Mouse (Mus musculus) neural tube, embryonic 11.5 days (tissue): Measurements from ENCODE around the gene Cmbl. TPM values are rescaled to one million over a fixed set of nuclear protein-coding genes. Genes with fewer than 3 reads are reported as not detected.
A peak's percentile ranks its signal among the peaks of the same experiment; 100 is the strongest.

Experiments
- ATAC-seq: fragments of 200-750 bp; cut with Nextera tagmentation; 2 replicates; pipeline ENCODE4 v1.8.0; 2017; ENCODE audit warnings: moderate number of reproducible peaks, mild to moderate bottlenecking, moderate TSS enrichment, moderate library complexity; ENCODE audit not compliant: insufficient read depth, low FRiP score, low TSS enrichment
- DNase-seq: peaks from one replicate; pipeline ENCODE4 v3.0.0-alpha.2; 2015; ENCODE audit warnings: low spot score
- H3K27ac ChIP-seq: fragments of 300-500 bp; sonication (generic); 2 replicates; pipeline ENCODE4 v1.5.1; 2014; ENCODE audit warnings: low read depth, mild to moderate bottlenecking, low read length
- H3K27me3 ChIP-seq: fragments of 300-500 bp; sonication (generic); 2 replicates; pipeline ENCODE4 v1.6.1; 2014; ENCODE audit warnings: mild to moderate bottlenecking, low read length, mixed read lengths; ENCODE audit not compliant: control insufficient read depth, insufficient read depth
- H3K36me3 ChIP-seq: fragments of 300-500 bp; sonication (generic); 2 replicates; pipeline ENCODE4 v1.6.1; 2014; ENCODE audit warnings: mild to moderate bottlenecking, low read length, moderate library complexity, mixed read lengths; ENCODE audit not compliant: control insufficient read depth, insufficient read depth
- H3K4me1 ChIP-seq: fragments of 300-500 bp; sonication (generic); 2 replicates; pipeline ENCODE4 v1.6.1; 2014; ENCODE audit warnings: low read length, mixed read lengths; ENCODE audit not compliant: control insufficient read depth, insufficient read depth
- H3K4me2 ChIP-seq: fragments of 300-500 bp; sonication (generic); 2 replicates; pipeline ENCODE4 v1.6.1; 2014; ENCODE audit warnings: low read depth, mild to moderate bottlenecking, moderate library complexity
- H3K4me3 ChIP-seq: fragments of 300-500 bp; sonication (generic); 2 replicates; pipeline ENCODE4 v1.5.1; 2014; ENCODE audit warnings: low read depth, low read length
- H3K9ac ChIP-seq: fragments of 300-500 bp; sonication (generic); 2 replicates; pipeline ENCODE4 v1.6.1; 2014; ENCODE audit warnings: mild to moderate bottlenecking, low read length
- H3K9me3 ChIP-seq: fragments of 300-500 bp; sonication (generic); 2 replicates; pipeline ENCODE4 v1.6.1; 2016; ENCODE audit warnings: low read length; ENCODE audit not compliant: control insufficient read depth
- WGBS: fragments of 180-500 bp; shearing (Covaris S2); extraction: QIAGEN DNeasy Blood & Tissue Kit; methylation state at CpG from one replicate; pipeline ENCODE4 v1.1.7; 2014; 5-methylcytosine and 5-hydroxymethylcytosine counted together
- polyA plus RNA-seq: library from polyadenylated mRNA; unstranded; fragments of >200 nt; fragmentation: Nextera tagmentation; extraction: Ambion mirVana; gene quantifications from 2 replicates; pipeline ENCODE4 v1.2.1, GENCODE M21; 2014

The Cmbl gene
- polyA plus RNA-seq, 1 experiment from 2014 or later: 2.2 TPM

DNA sequence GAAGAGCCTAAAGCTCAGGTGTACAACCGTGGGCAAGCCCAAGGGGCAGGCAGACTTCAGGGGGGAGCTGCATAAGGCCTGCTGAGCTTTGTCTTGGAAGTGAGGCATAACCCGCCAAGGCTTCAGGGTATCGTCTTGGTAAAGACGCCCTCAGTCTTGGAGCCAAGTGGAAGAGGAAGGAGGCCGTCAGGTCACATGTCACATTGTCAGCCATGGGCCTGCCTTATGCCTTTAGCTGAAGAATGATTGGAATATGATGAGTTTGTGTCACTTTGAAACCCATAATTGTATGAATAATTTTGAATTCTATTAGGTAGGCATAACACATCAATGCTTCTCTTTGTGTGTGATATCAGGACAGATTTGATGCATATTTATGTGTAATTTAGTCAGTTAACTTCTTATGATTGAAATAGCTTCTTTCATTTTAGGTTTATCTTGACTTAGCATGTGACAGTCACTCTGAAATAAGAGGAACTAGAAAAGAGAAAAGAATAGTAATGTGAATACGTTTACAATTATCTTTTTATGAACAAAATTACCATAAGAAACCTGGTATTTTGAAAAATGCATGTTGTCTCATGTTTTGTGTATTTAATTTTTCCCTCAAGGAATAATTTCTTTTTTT lies 48.8 kb downstream of the Cmbl start:
- H3K4me1 ChIP-seq: no peaks in the 10 kb centered on the region
- peaks cover 7% of the 10 kb centered on the region for H3K36me3 ChIP-seq
- WGBS: 89% methylated on average over 6 of the region's 6 CpGs

DNA sequence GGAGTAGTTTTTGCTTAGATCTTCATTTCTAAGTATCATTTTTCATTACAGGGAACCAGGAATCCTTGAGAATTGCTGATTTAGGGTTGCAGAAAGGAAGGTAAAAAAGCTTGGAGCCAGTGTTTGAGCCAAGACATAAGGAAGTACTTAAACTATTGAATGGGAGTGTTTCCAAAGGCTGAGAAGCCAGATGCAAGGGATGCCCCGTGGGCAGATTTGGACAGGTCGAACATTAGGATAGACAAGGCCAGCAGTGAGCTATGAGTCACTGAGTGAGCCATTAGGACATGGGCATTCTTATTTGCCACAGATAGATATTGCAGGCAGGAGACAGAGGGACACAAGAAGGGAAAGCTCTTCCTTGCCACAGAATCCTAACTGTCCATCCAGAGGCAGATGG lies 49.5 kb downstream of the Cmbl start:
- Histone ChIP-seq H3K4me2 (no peak overlapping the region), H3K36me3 (peaks cover 7% of the 10 kb centered on the region), H3K27ac (no peak overlapping the region), H3K9ac (no peak overlapping the region), H3K4me1 (no peaks in the 10 kb centered on the region), H3K4me3 (no peak overlapping the region), H3K9me3 (no peaks in the 10 kb centered on the region), H3K27me3 (no peaks in the 10 kb centered on the region)
- no peak for ATAC-seq
- DNase-seq: peak; percentile 7
- 85% methylated on average over 2 of the region's 2 CpGs for WGBS

More for the DNA sequence above, 48.8 kb downstream of the Cmbl start:
- Histone ChIP-seq H3K4me2 (no peak overlapping the region), H3K4me3 (no peak overlapping the region), H3K27me3 (no peaks in the 10 kb centered on the region), H3K9me3 (no peaks in the 10 kb centered on the region), H3K9ac (no peak overlapping the region), H3K27ac (no peak overlapping the region)
- no peak for ATAC-seq
- DNase-seq: peak; percentile 1

DNA sequence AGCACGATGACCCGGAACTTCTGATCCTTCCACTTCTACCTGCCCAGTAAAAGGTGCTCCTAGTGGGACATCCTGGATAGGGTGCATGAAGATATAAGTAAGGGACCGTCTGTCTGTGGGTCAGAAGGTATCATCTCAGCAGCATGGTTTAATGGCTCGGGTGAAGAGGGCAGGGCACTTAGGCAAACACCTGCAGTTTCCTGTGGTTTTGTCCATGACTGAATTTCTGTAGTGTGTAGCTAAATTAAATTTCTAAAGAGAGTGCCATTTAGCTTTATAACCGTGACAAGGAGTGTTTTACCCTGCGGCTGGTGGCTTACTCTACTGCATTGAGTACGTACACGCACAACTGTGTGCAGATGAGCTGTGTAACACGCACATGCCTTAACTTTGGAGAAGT lies 52.1 kb downstream of the Cmbl start:
- H3K4me3 ChIP-seq: no peak overlapping the region
- H3K27me3 ChIP-seq: no peaks in the 10 kb centered on the region
- H3K36me3 ChIP-seq: peaks cover 7% of the 10 kb centered on the region
- no peaks in the 10 kb centered on the region for H3K4me1 ChIP-seq
- 94% methylated on average over 9 of the region's 9 CpGs for WGBS
- H3K9me3 ChIP-seq: no peaks in the 10 kb centered on the region
- no peak overlapping the region for H3K4me2 ChIP-seq
- no peak overlapping the region for H3K9ac ChIP-seq
- DNase-seq (peak; percentile 1), ATAC-seq (no peak)
- no peak overlapping the region for H3K27ac ChIP-seq

DNA sequence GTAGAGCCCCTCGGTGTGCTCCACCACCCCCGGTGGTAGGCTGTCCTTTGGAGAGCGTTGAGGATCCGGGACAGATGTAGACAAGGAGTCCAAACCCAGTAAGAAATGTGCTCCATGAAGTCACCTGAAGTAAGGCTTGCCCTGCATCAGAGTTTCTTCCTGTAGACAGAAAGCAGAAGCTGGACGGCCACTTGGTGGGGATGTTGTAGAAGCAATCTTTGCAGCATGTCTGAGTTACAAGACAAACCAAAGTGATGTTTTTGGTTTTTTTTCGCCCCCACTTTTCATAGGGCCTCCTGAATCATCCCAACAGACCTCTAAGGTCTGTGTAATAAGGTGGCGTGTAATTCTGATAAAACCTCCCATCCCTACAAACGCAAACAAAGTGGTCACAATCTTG lies 54.3 kb downstream of the Cmbl start:
- Histone ChIP-seq H3K9ac (no peak overlapping the region), H3K27me3 (no peaks in the 10 kb centered on the region), H3K4me1 (no peaks in the 10 kb centered on the region), H3K4me2 (no peak overlapping the region), H3K27ac (no peak overlapping the region), H3K9me3 (no peaks in the 10 kb centered on the region), H3K4me3 (no peak overlapping the region), H3K36me3 (peaks cover 7% of the 10 kb centered on the region)
- ATAC-seq (no peak), DNase-seq (peak; percentile 9)
- 98% methylated on average over 8 of the region's 8 CpGs for WGBS

DNA sequence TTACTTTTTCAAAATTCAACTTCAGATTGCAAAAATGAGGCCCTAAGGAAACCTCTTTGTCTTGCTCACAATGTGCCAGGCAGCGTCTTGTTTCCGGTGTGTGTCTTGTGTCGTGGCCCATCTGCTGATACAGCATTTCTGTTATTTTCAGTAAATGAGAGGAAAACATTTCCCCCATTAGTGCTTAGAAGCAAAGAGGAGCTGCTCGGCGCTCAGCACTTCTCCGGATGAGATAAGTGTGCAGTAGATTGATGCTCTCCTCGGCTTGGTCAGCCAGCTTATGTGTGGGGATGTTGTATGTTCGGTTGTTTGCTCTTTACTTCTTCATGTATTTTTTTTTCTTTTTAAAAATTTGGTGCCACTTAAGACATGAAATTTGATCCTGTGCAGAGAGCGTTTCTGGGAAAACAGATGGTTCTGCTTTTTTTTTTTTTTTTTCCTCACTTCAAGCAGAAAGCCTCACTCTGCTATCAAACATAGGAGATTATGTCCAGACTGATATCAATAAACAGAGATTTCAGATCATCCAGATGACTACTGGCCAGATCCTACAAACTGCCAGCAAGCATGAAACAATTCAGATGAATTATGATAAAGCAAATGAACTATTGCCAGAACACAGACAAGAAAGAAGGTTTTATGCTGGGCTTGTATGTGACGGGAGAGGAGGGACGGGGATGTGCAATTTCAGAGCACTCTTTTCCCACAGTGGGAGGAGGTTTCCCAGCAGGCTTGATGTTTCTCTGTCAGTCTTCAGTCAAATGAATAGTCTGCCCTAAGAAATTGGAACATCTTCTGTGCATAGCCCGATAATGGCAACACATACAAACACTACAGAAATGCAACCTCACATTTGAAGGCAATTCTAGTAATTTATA lies 62.3 kb downstream of the Cmbl start:
- DNase-seq (no peak), ATAC-seq (no peak)
- H3K27me3 ChIP-seq: no peaks in the 10 kb centered on the region
- H3K9me3 ChIP-seq: no peaks in the 10 kb centered on the region
- no peak overlapping the region for H3K4me2 ChIP-seq
- no peaks in the 10 kb centered on the region for H3K4me1 ChIP-seq
- 66% methylated on average over 12 of the region's 12 CpGs for WGBS
- H3K4me3 ChIP-seq: no peak overlapping the region
- H3K27ac ChIP-seq: 0 out of 2 replicates have a peak overlapping the region, but pooled peaks have one; percentile 44
- no peak overlapping the region for H3K9ac ChIP-seq
- no peaks in the 10 kb centered on the region for H3K36me3 ChIP-seq

DNA sequence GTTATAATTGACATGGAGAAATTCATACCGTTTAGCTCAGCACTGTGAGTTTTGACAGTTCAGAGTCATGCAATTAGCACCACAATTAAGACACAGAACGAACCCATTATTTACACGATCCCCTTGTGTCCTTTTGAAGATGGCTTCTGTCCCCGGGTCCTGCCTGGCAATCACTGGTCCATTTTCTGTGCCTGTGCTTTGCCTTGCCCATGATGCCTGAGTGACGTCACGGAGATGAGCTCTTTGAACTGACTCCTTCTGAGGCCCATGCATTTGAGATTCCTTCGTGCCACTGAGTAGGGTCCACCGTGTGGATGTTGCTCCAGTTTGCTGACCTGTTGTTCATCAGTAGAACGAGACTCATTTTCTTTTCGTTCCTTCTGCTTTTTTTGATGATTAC lies 63.0 kb downstream of the Cmbl start:
- Histone ChIP-seq H3K4me1 (no peaks in the 10 kb centered on the region), H3K27me3 (no peaks in the 10 kb centered on the region), H3K4me2 (no peak overlapping the region), H3K27ac (no peak overlapping the region), H3K9me3 (no peaks in the 10 kb centered on the region), H3K9ac (no peak overlapping the region), H3K36me3 (no peaks in the 10 kb centered on the region), H3K4me3 (no peak overlapping the region)
- WGBS: 81% methylated on average over 10 of the region's 10 CpGs
- ATAC-seq (no peak), DNase-seq (no peak)

DNA sequence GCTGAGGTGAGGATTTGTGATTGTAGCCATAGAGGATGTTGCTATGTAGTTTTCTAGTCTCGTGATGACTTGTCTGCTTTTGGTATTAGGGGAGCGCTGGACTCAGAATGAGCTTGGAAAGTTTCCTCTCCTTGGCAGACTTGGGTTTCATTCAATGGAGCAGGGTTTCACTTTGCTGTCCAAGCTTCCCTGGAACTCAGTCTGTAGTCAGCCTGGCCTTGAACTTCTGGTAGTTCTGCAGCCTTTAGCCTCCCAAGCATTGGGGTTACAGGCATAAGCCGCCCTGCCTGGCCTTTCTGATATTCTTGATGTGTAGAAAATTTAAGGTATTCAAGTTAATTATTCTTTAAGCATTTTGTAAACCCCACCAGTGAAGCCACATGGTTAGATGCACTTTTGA lies 64.4 kb downstream of the Cmbl start:
- whole genome bisulfite sequencing: 92% methylated on average over 3 of the region's 3 CpGs
- H3K9ac ChIP-seq: no peak overlapping the region
- no peak overlapping the region for H3K4me3 ChIP-seq
- no peaks in the 10 kb centered on the region for H3K27me3 ChIP-seq
- no peak for ATAC-seq
- no peaks in the 10 kb centered on the region for H3K9me3 ChIP-seq
- H3K4me2 ChIP-seq: no peak overlapping the region
- no peak overlapping the region for H3K27ac ChIP-seq
- no peaks in the 10 kb centered on the region for H3K36me3 ChIP-seq
- H3K4me1 ChIP-seq: no peaks in the 10 kb centered on the region
- no peak for DNase-seq

DNA sequence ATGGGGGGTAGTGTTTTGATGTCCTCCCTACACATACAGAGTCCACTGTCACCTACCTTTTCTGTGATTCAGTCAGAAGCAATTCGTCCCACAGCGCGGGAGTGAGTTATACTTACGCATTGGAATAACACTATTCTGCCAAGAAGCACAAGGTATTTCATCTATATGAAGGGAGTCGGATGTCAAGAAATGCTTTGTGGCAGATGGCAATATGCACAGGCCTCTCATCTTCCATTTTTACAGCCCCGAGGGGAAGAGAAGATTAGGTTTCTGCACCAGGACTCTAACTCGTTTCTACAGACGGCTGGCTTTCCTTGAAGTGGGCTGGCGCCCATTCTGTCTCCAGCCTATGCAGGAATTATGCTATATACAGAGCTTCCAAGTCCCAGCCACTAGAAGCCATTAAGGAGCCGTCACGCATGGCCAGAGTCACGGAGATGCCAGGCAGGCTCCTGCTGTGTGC lies 66.2 kb downstream of the Cmbl start:
- Histone ChIP-seq H3K27ac (no peak overlapping the region), H3K4me2 (no peak overlapping the region), H3K36me3 (no peaks in the 10 kb centered on the region), H3K9ac (no peak overlapping the region), H3K4me1 (no peaks in the 10 kb centered on the region), H3K4me3 (no peak overlapping the region), H3K27me3 (no peaks in the 10 kb centered on the region), H3K9me3 (no peaks in the 10 kb centered on the region)
- no peak for DNase-seq
- no peak for ATAC-seq
- 70% methylated on average over 12 of the region's 12 CpGs for WGBS

DNA sequence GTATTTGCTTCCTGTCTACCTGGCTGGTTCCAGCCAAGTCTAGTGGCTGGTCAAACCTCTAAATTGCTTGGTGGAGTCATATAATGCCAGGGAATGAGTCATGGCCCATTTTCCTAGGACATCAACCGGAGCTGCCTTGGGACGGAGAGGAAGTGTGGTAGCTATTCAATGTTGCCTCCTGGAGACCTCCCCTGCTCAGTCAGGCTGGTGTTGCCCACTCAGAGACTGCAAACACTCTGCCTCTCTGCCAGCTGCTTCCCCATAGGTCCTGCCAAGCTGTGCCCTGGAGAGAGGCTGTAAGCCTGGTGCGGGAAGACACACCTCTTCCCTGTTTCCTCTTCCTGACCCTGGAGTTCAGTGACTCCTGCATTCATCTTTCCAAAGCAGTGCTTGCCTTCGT lies 67.3 kb downstream of the Cmbl start:
- Histone ChIP-seq H3K9me3 (no peaks in the 10 kb centered on the region), H3K27me3 (no peaks in the 10 kb centered on the region), H3K4me1 (no peaks in the 10 kb centered on the region), H3K4me2 (no peak overlapping the region), H3K36me3 (no peaks in the 10 kb centered on the region), H3K9ac (no peak overlapping the region), H3K4me3 (no peak overlapping the region), H3K27ac (no peak overlapping the region)
- DNase-seq (no peak), ATAC-seq (no peak)
- 91% methylated on average over 4 of the region's 4 CpGs for whole genome bisulfite sequencing
